Mouse (Mus musculus) left cerebral cortex, adult 9 months (tissue): ENCODE data around the gene Sar1a.

Experiments
- DNase-seq, 2 experiments: peaks; one replicate each; pipeline ENCODE4 v3.0.0; 2022; ENCODE audit warnings: low spot score in 2 of 2

The Sar1a gene

GRCm38 (mm10) chr10:61679545-61679944 lies 554 bp upstream of the Sar1a start:
- no peak for DNase-seq

- no peak for DNase-seq
These were observed 9.3 kb downstream of the Sar1a start for GRCm38 (mm10) chr10:61689405-61689804.

- DNase-seq: no peak
These were observed 13.5 kb downstream of the Sar1a start for GRCm38 (mm10) chr10:61693563-61693962.

GRCm38 (mm10) chr10:61694870-61695670 lies 15.0 kb downstream of the Sar1a start, which contains the start of gene Tysnd1:
Gene Tysnd1, plus strand, starts transcription at chr10:61695514.
- DNase-seq: peak; percentile 90 to 97

- no peak for DNase-seq
These were observed 15.8 kb downstream of the Sar1a start for GRCm38 (mm10) chr10:61695703-61696559.

DNA sequence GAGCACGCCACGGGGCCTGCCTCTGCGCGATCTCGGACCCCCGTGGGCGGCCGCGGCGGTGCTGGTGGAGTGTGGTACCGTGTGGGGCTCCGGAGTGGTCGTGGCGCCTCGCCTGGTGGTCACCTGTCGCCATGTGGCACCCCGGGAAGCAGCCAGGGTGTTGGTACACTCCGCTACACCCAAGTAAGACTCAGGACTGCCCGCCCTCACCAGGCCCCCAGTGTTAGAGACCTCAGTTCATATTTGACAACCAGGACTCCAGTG lies 16.4 kb downstream of the Sar1a start:
- no peak for DNase-seq

DNA sequence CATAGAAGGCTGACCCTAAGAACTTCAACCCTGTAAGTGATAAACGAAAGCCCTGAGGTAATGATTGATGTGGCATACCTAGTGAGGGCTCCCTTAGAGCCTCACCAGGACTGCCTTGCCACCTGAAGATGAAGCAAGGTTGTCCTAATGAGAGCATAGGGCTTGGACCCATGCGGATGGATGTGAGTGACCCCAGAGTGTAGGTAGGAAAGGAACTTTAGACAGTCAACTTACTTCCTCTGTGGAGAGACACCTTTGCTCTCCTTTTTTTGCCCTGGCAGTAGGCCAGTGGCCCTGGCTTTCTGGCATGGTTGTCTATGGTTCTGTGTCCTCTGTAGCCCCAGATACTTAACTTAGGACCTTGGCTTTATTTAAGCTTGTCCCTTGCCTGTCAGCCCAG lies 16.9 kb downstream of the Sar1a start:
- no peak for DNase-seq

DNA sequence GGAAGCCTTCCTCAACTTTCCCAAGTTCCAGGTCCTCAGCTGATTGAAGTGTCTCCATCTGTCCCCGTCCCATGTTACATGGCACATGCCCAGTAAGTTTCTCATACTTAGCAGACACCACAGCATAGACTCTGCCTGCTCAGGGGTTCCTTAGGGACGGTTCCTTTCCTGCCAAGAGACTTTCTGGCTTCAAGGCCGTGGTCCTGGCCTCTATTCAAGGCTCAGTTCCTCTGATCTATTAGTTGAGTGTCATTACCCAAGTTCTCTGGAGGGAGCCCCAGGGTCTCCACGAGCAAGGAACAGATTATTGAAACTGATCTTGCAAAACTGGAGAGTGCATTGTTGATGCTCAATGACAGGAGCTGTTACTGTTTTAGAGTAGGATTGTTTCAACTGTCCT lies 24.6 kb downstream of the Sar1a start:
- DNase-seq: no peak

- DNase-seq: no peak
These were observed 26.6 kb downstream of the Sar1a start for GRCm38 (mm10) chr10:61706412-61707375.

DNA sequence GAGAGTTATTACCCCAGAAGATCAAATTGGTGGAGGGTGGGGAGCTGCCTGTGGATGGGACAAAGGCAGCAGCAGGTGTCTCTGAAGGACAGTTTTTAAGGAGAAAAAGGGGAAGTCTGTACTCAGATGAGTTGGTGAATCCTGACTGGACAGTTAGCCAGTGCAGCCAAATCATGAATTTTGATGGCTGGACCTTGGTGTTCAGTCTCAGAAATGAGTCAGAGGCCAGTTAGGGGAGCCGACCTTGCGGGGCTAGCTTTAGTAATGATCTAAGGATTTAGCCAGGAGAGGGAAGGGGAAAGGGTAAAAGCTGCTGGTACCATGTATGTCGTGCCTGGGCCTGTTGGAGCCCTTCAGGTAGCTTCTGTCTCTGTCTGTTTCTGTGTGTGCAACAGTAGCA lies 33.5 kb downstream of the Sar1a start:
- no peak for DNase-seq

DNA sequence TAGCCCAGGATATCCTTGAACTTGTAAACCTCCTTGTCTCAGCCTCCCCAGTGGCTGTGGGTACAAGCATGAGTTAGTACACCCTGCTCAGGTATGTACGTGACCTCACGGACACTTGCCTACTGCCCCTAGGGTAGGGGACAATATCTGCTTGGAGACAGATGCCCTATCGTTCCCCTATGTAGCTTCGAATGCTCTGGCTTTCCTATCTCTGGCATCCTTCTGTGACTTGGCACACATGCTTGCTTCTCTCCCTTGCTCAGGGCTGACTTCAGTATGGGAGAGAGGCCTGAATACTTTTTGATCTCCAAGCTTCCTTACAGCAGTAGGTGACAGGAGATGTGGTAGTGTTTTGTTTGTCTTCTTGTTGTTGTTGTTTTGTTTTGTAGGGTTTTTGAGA lies 34.0 kb downstream of the Sar1a start:
- no peak for DNase-seq

- no peak for DNase-seq
These were observed 34.8 kb downstream of the Sar1a start, which contains the start of gene Aifm2 for GRCm38 (mm10) chr10:61714771-61715461. Gene Aifm2, plus strand, starts transcription at chr10:61715263.

- DNase-seq: no peak
These were observed 35.4 kb downstream of the Sar1a start for GRCm38 (mm10) chr10:61715462-61715837.

- DNase-seq: no peak
These were observed 36.1 kb downstream of the Sar1a start for GRCm38 (mm10) chr10:61715996-61716864.

- DNase-seq: no peak
These were observed 37.6 kb downstream of the Sar1a start for GRCm38 (mm10) chr10:61717406-61718296.

DNA sequence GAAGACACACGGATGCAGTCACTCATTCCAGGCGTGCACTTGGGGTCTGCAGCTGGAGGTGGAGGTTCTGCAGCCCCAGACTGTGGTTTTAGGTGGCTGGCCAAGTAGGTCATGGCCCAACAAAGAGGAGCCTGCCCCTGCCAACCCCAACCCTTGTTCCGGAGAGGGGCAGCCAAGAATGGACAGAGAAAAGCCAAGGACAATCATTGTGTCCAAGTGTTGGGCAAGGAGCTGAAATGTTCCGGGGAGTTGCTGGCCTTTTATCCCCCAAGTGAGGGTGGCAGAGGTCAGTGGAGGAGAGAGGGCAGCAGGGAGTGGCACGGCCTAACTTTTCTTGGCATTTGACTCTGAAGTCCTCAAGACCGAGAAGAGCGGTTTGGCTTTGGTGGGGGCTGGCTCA lies 40.2 kb downstream of the Sar1a start:
- no peak for DNase-seq

- no peak for DNase-seq
These were observed 42.1 kb downstream of the Sar1a start for GRCm38 (mm10) chr10:61722215-61722614.

- DNase-seq: no peak
These were observed 43.2 kb downstream of the Sar1a start for GRCm38 (mm10) chr10:61723271-61723670.

GRCm38 (mm10) chr10:61729181-61729580 lies 49.1 kb downstream of the Sar1a start:
- DNase-seq: no peak
